Mouse (Mus musculus): ENCODE results near the gene Oasl1. TPM values are rescaled to one million over a fixed set of nuclear protein-coding genes. Genes with fewer than 3 reads are reported as not detected.
"Not testable (repeated sequence)": the region's sequence is repeated elsewhere in the genome, so short reads cannot be mapped to it uniquely, and the experiment has no call there.

Gene Oasl1
- total RNA-seq (2022): under 1 TPM in 2 of 4 experiments, not detected in 2; 0.35 to 0.68 TPM

- no peak for DNase-seq (ENCODE audit: low spot score in 2 of 2)
Observed at GRCm38 (mm10) chr5:114922998-114923473, at the start of gene Oasl1. Gene Oasl1 (plus strand): TSS chr5:114923240.

DNA sequence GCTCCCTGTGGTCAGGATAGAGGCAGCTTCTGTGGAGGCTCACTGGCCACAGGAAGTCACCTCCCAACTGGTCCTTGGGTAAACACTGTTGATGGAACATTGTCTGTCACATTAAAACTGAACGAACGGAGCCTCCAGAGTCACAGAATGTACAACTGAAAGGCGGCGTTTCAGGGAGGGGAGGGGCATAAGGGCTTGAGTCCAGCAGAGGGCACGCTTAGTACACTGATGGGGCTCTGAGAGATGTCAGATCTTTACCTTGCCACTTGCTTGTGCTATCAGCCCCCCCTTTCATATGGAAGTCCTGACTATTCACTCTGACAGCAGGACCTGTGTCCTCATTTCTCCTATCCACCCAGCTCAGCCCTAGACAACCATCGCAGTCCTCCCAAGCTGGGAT is 47.2 kb upstream of the Oasl1 start:
- no peak for DNase-seq (ENCODE audit: low spot score in 2 of 2)

- no peak for DNase-seq (ENCODE audit: low spot score in 2 of 2)
Observed at GRCm38 (mm10) chr5:114876331-114876730, 46.7 kb upstream of the Oasl1 start.

GRCm38 (mm10) chr5:114877487-114877886 is 45.6 kb upstream of the Oasl1 start:
- no peak for DNase-seq (ENCODE audit: low spot score in 2 of 2)

DNA sequence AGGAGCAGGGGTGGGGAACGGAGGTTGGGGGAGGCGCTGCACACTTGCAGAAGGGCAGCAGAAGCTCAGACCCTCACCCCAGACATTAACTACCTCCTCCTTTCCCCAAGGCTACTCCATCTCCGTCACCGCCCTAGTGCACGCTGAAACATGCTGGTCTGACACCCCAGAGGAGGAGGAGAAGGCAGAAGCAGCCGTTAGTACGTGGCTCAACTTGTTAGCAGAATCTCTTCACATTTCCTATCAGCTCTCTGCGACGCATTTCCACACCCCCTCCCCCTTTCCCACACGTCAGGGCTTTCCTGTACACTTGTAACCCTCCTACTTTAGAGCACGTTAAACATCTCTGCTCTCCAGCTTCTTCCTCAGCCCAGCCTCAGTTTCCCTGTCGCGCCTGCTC is 43.6 kb upstream of the Oasl1 start:
- DNase-seq (ENCODE audit: low spot score in 2 of 2): no peak

DNA sequence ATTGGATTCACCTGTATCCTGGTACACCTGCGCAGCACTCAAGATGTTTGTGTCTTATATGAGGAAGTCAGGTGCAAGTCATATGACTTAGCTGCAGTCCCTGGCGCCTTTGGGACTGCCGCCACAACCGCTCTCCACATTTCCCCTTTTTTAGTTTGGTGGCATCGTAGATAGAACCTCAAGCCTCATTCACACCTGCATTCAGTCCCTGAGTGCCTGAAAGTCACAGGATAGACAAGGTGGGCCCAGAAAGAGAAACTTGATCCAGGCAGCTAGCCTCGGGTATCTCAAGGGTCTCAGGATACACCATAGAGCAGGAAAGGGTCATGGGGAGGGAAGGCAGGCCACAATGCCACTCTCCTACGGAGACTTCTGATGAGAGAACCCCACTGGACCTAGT is 40.7 kb upstream of the Oasl1 start:
- DNase-seq (ENCODE audit: low spot score in 2 of 2): not testable (repeated sequence)

GRCm38 (mm10) chr5:114883022-114883421 is 40.0 kb upstream of the Oasl1 start:
- DNase-seq (ENCODE audit: low spot score in 2 of 2): no peak

GRCm38 (mm10) chr5:114886801-114887200 is 36.2 kb upstream of the Oasl1 start:
- no peak for DNase-seq (ENCODE audit: low spot score in 2 of 2)

- DNase-seq (ENCODE audit: low spot score in 2 of 2): no peak
Observed at GRCm38 (mm10) chr5:114888995-114889394, 34.0 kb upstream of the Oasl1 start.

- no peak for DNase-seq (ENCODE audit: low spot score in 2 of 2)
Observed at GRCm38 (mm10) chr5:114895542-114895941, 27.5 kb upstream of the Oasl1 start.

GRCm38 (mm10) chr5:114896688-114897373 is 26.2 kb upstream of the Oasl1 start, which contains the start of gene Oasl2:
Gene Oasl2 (plus strand): TSS chr5:114896936.
- no peak for DNase-seq (ENCODE audit: low spot score in 2 of 2)

GRCm38 (mm10) chr5:114897374-114897793 is 25.7 kb upstream of the Oasl1 start:
- DNase-seq (ENCODE audit: low spot score in 2 of 2): no peak

- DNase-seq (ENCODE audit: low spot score in 2 of 2): no peak
Observed at GRCm38 (mm10) chr5:114898857-114899256, 24.2 kb upstream of the Oasl1 start.

DNA sequence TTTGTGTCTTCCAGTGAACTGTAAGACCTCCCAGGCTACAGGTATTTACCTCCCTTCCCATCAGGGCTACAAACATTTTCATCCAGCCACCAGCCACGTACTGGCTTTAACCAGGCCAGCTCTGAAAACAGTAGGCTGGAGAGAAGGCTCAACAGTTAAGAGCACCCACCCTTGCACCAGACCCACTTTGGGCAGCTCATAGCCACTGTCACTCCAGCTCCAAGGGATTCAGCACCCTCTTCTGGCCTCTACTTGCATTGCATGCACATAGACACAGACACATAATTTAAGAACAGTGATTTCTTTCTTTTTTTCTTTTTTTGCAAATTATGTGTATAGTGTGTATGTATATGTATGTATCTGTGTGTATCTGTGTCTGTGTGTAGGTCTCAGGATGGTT is 20.6 kb upstream of the Oasl1 start:
- DNase-seq (ENCODE audit: low spot score in 2 of 2): no peak

DNA sequence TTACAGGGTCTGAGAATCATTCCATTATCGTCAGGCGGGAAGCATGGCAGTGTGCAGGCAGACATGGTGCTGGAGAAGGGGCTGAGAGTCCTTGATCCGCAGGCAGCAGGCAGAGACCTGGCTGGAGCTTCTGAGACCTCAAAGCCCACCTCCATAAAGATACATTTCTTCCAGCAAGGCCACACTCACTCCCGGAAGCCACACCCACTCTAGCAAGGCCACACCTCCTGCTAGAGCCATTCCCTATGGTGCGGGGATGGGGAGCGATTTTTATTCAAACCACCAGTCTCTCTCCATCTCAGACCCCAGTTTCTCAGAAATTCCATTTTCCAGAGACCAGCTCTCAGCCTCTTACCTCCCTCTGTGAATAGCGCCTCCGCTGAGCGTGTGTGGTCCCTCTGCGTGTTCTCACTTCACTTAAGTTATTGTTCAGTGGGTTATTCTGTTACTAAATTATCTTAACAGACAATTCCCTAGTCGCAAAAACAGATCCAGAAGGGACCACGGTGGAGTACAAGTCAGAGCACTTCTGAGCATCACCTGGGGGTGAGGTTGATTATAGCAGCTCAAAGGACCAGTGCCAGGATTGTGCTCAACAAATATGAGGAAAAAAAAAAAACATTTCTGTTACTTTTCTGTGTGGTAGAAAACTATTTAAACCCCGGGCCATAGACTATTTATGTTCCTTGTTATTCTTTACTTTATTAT is 14.3 kb upstream of the Oasl1 start:
- no peak for DNase-seq (ENCODE audit: low spot score in 2 of 2)

DNA sequence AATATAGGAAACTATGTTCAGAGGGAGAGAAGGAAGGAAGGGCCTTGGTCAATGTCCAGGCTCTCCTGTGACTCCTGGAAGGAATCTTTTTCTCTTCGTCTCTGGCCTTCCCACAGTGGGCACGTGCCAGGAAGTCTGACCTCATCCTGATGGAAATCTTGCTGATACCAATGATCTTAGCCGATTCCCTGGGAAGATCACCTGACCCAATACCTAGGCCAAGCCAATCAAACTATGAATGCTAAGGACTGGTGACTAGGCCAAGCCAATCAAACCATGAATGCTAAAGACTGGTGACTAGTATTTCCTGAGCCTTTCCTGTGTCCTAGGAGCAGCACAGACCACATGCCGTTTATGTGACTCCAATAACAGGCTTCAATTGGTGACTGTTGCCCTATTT is 9.4 kb upstream of the Oasl1 start:
- no peak for DNase-seq (ENCODE audit: low spot score in 2 of 2)

DNA sequence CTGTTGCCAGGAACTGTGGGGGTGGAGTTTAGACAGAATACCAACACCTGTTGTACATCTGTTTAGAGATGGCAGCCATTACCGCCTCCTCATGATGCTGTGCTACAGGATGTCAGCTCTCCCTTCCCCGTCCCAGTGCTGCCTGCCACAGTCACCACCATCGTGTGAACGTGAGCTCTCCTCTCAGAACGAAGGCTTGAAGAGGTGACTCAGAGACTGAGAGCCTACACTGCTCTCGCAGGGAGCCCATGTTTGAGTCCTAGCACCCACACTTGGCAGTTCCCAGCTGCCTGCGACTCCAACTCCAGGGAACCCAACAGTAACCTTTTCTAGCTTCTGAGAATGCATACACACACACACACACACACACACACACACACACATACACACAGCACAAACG is 8.2 kb upstream of the Oasl1 start:
- DNase-seq (ENCODE audit: low spot score in 2 of 2): peak in 1 of 2 experiments; percentile 72

GRCm38 (mm10) chr5:114915854-114916253 is 7.2 kb upstream of the Oasl1 start:
- no peak for DNase-seq (ENCODE audit: low spot score in 2 of 2)

GRCm38 (mm10) chr5:114916777-114917176 is 6.3 kb upstream of the Oasl1 start:
- no peak for DNase-seq (ENCODE audit: low spot score in 2 of 2)

DNA sequence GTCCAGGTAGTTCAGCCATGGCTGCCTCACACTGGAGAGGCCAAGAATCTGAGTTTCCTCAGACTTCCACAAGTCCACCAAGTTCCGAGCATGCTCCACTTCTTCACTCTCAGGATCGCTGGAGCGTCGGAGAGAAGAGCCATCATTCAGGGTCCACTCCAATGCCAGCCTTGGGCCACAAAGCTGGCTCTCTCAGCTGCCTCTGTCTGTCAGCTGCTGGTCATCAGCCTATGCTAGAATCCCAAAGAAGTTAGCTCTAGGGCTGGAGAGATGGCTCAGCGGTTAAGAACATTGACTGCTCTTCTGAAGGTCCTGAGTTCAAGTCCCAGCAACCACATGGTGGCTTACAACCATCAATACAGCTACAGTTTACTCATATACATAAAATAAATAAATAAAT is 5.7 kb upstream of the Oasl1 start:
- DNase-seq (ENCODE audit: low spot score in 2 of 2): not testable (repeated sequence)

GRCm38 (mm10) chr5:114921551-114922365 is 1.3 kb upstream of the Oasl1 start:
- no peak for DNase-seq (ENCODE audit: low spot score in 2 of 2)

DNA sequence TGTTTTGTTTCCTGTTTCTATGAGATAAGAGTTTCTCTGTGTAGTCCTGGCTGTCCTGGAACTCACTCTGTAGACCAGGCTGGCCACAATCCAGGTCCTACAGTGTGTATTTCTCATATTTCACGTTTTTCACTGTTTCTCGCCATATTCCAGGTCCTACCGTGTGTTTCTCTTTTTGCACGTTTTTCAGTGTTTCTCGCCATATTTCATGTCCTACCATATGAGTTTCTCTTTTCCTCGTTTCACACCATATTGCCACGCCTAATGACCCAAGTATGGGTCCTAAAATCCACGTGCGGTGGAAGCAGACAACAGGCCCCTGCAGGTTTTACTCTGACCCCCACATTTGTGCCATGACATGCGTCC is 691 bp upstream of the Oasl1 start:
- no peak for DNase-seq (ENCODE audit: low spot score in 2 of 2)

All from left cerebral cortex, adult 8-10 months (tissue).